Mouse (Mus musculus): ENCODE measurements at regions not wholly inside any gene's neighbourhood (a gene's known extent, or its start where the extent isn't known, plus 50 kb on each side); places are given as distances from the start of the nearest gene placed in this dataset.

GRCm38 (mm10) chr4:34172000-34172399, 122.0 kb upstream of the Spaca1 start:
- no peaks in the 10 kb centered on the region for H3K27me3 ChIP-seq
- no peak for ATAC-seq
- 86% methylated on average over 3 of the region's 3 CpGs for WGBS
- H3K4me2 ChIP-seq (replicated peaks) = no peak overlapping the region
- no peak overlapping the region for H3K27ac ChIP-seq
- no peaks in the 10 kb centered on the region for H3K36me3 ChIP-seq
- H3K4me1 ChIP-seq (replicated peaks) = no peaks in the 10 kb centered on the region
- no peak overlapping the region for H3K9ac ChIP-seq (replicated peaks)
- H3K4me3 ChIP-seq (replicated peaks) = no peak overlapping the region
- H3K9me3 ChIP-seq = no peaks in the 10 kb centered on the region

GRCm38 (mm10) chr4:34177421-34177820, 127.4 kb upstream of the Spaca1 start:
- 74% methylated on average over 1 of the region's 1 CpGs for WGBS
- Histone ChIP-seq H3K27ac (no peak overlapping the region), H3K36me3 (no peaks in the 10 kb centered on the region), H3K9me3 (no peaks in the 10 kb centered on the region), H3K4me2 (replicated peaks) (no peak overlapping the region), H3K4me1 (replicated peaks) (no peaks in the 10 kb centered on the region), H3K4me3 (replicated peaks) (no peak overlapping the region), H3K9ac (replicated peaks) (no peak overlapping the region), H3K27me3 (no peaks in the 10 kb centered on the region)
- ATAC-seq = no peak

GRCm38 (mm10) chr4:34186522-34186921, 136.5 kb upstream of the Spaca1 start:
- WGBS = 90% methylated on average over 5 of the region's 5 CpGs
- H3K9ac ChIP-seq (replicated peaks) = no peak overlapping the region
- H3K4me1 ChIP-seq (replicated peaks) = no peaks in the 10 kb centered on the region
- H3K4me2 ChIP-seq (replicated peaks) = no peak overlapping the region
- H3K27ac ChIP-seq = no peak overlapping the region
- H3K4me3 ChIP-seq (replicated peaks) = no peak overlapping the region
- no peak for ATAC-seq
- H3K9me3 ChIP-seq = no peaks in the 10 kb centered on the region
- no peaks in the 10 kb centered on the region for H3K36me3 ChIP-seq
- H3K27me3 ChIP-seq = no peaks in the 10 kb centered on the region

DNA sequence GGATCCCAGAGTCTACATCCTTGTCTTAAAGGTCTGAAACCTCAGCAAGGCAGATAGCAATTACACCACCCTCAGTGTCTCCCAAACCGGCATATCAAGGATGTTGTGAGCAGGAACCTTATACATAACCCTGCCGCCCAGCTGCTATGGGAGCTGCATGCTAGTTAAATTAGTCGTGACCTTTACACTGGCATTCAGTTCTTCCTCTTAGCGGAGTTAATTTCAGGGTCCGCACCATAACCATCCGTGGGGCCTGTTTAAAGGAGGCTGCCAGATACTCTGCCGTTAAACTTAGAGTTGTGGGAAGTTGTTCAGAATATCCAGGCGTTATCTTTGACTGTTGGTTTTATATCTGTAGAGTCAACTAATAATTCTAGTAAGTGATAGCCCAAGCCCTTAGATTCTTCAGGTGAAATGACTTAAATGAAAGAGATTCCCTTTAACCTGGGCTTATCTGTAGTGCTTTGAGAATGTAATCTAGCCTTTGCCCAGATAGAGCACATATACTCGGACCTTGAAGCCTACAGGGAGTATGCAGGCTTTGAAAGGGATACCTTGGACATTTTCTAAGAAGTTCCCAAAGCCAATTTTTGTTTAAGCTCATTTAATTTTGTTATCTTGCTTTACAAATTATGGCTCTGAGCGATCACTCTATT, 153.3 kb upstream of the Spaca1 start:
- 92% methylated on average over 10 of the region's 10 CpGs for WGBS
- Histone ChIP-seq H3K4me1 (replicated peaks) (no peaks in the 10 kb centered on the region), H3K4me2 (replicated peaks) (no peak overlapping the region), H3K9me3 (no peaks in the 10 kb centered on the region), H3K9ac (replicated peaks) (no peak overlapping the region), H3K27ac (no peak overlapping the region), H3K36me3 (no peaks in the 10 kb centered on the region), H3K27me3 (no peaks in the 10 kb centered on the region), H3K4me3 (replicated peaks) (no peak overlapping the region)
- no peak for ATAC-seq

GRCm38 (mm10) chr4:34209179-34209896, 159.3 kb upstream of the Spaca1 start:
- Histone ChIP-seq H3K36me3 (no peaks in the 10 kb centered on the region), H3K4me1 (replicated peaks) (no peaks in the 10 kb centered on the region), H3K9me3 (no peaks in the 10 kb centered on the region), H3K4me2 (replicated peaks) (no peak overlapping the region), H3K9ac (replicated peaks) (no peak overlapping the region), H3K27ac (no peak overlapping the region), H3K4me3 (replicated peaks) (no peak overlapping the region), H3K27me3 (no peaks in the 10 kb centered on the region)
- no peak for ATAC-seq
- WGBS = 65% methylated on average over 5 of the region's 5 CpGs

DNA sequence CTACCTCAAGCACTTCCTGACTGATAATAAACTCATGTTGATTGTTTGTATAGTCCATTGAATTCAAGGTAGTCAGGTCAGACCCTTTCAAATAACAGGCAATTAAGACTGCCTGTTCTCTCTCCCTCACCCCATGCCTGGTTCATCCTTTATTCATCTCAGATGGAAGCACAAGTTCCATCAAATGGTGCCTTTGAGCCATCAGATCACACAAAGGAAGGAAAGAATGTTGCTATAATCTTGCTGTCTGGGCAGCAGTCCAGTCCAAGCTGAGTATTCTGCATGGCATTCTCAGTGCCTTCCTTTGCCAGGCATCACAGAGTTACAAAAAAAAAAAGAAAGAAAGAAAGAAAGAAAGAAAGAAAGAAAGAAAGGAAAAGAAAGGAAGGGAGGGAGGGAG, 163.7 kb upstream of the Spaca1 start:
- no peak overlapping the region for H3K4me2 ChIP-seq (replicated peaks)
- no peak for ATAC-seq
- H3K27ac ChIP-seq = no peak overlapping the region
- no peak overlapping the region for H3K9ac ChIP-seq (replicated peaks)
- no peaks in the 10 kb centered on the region for H3K27me3 ChIP-seq
- H3K4me3 ChIP-seq (replicated peaks) = no peak overlapping the region
- no peaks in the 10 kb centered on the region for H3K9me3 ChIP-seq
- no peaks in the 10 kb centered on the region for H3K36me3 ChIP-seq
- H3K4me1 ChIP-seq (replicated peaks) = no peaks in the 10 kb centered on the region

DNA sequence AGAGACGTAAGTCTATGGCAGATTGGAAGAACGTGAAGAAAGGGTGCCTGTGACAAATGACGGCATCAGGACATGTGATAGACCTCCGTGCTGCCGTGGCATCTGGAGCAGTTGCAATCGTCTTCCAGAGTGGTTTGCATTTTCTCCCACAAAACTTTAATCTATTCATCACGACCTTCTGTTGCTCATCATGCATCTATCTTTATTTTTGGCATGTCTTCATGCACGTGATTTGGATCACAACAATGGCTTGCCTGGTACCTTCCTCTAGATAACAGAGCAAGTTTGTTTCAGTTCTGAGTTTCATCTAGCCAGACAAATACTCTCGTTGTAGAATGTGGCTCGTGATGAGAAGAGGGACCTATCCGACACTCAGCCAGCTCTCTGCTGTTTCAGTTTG, 164.4 kb upstream of the Spaca1 start:
- Histone ChIP-seq H3K4me2 (replicated peaks) (no peak overlapping the region), H3K36me3 (no peaks in the 10 kb centered on the region), H3K4me1 (replicated peaks) (no peaks in the 10 kb centered on the region), H3K4me3 (replicated peaks) (no peak overlapping the region), H3K9me3 (no peaks in the 10 kb centered on the region), H3K27ac (no peak overlapping the region), H3K9ac (replicated peaks) (no peak overlapping the region), H3K27me3 (no peaks in the 10 kb centered on the region)
- 86% methylated on average over 11 of the region's 11 CpGs for WGBS
- no peak for ATAC-seq

GRCm38 (mm10) chr4:34221915-34222314, 171.9 kb upstream of the Spaca1 start:
- 96% methylated on average over 1 of the region's 1 CpGs for WGBS
- no peak for ATAC-seq
- Histone ChIP-seq H3K27me3 (no peaks in the 10 kb centered on the region), H3K36me3 (no peaks in the 10 kb centered on the region), H3K4me2 (replicated peaks) (no peak overlapping the region), H3K9me3 (no peaks in the 10 kb centered on the region), H3K4me1 (replicated peaks) (0 out of 2 replicates have a peak, but pooled peaks cover 2% of the 10 kb centered on the region), H3K27ac (no peak overlapping the region), H3K4me3 (replicated peaks) (no peak overlapping the region), H3K9ac (replicated peaks) (no peak overlapping the region)

DNA sequence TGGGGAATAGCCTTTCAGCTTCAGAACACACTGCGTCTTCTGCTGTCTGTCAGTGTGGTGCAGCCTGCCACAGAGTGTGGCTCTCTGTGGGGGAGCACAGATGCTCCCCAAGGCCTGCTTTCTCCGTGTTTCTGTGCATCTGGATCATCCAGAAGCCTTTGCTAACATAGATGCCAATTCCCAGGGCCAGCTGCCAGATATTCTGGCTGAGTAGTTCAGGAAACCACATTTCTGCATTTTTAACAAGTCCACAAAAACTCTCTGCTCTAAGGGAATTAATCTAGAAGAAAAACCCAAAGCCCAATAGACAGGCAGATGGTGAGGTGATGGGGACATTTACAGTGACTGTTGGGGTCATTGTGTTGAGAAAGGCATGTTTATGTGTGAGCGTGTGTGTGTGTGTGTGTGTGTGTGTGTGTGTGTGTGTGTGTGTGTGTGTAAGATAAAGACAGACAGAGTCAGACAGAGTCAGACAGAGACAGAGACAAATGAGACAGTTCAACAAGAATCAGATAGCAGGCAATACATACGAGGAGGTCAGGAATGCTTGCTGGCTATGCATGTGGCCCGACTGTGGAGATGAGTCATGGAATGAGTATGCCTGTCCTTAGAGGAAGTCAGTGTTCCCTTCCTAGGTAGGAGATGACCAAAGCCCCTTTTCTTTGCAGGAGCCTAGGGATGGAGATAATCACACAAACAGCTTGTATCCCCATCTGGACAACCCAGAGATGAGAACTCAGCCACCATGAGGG, 176.3 kb upstream of the Spaca1 start:
- ATAC-seq = peak; percentile 34; the same call in 1 of the 2 replicates
- H3K9me3 ChIP-seq = no peaks in the 10 kb centered on the region
- H3K4me3 ChIP-seq (replicated peaks) = no peak overlapping the region
- no peak overlapping the region for H3K4me2 ChIP-seq (replicated peaks)
- 0 out of 2 replicates have a peak, but pooled peaks cover 2% of the 10 kb centered on the region for H3K4me1 ChIP-seq (replicated peaks)
- WGBS = 62% methylated on average over 5 of the region's 5 CpGs
- H3K36me3 ChIP-seq = no peaks in the 10 kb centered on the region
- H3K9ac ChIP-seq (replicated peaks) = no peak overlapping the region
- H3K27ac ChIP-seq = no peak overlapping the region
- no peaks in the 10 kb centered on the region for H3K27me3 ChIP-seq

DNA sequence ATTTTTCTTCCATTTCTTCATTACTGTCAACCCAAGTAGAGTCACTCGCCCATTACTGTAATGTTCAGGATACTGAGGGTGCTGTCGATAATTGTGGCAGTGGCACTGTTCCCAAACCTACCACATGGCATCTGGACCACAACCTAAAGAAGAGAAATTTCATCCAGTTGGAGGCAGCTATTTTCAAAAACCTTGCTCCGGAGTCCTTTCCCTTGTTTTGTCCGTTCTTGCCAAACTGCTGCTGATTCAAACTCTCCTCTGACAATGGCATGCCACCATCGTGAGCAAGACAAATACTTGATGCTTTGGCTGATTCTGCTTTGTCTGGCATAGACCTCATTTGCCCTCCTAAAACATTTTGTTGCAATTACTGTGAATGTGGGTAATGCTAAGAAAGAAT, 176.9 kb upstream of the Spaca1 start:
- H3K4me2 ChIP-seq (replicated peaks) = no peak overlapping the region
- no peaks in the 10 kb centered on the region for H3K9me3 ChIP-seq
- 88% methylated on average over 5 of the region's 5 CpGs for WGBS
- H3K4me3 ChIP-seq (replicated peaks) = no peak overlapping the region
- no peaks in the 10 kb centered on the region for H3K27me3 ChIP-seq
- no peak overlapping the region for H3K9ac ChIP-seq (replicated peaks)
- no peaks in the 10 kb centered on the region for H3K36me3 ChIP-seq
- 0 out of 2 replicates have a peak, but pooled peaks cover 2% of the 10 kb centered on the region for H3K4me1 ChIP-seq (replicated peaks)
- ATAC-seq = no peak
- H3K27ac ChIP-seq = no peak overlapping the region

GRCm38 (mm10) chr4:34227611-34228010, 177.6 kb upstream of the Spaca1 start:
- 84% methylated on average over 5 of the region's 5 CpGs for WGBS
- ATAC-seq = no peak

GRCm38 (mm10) chr4:34231270-34231669, 181.3 kb upstream of the Spaca1 start:
- no peak overlapping the region for H3K4me2 ChIP-seq (replicated peaks)
- peaks cover 4% of the 10 kb centered on the region; the same call in 1 of the 2 replicates for H3K4me1 ChIP-seq (replicated peaks)
- H3K9me3 ChIP-seq = no peaks in the 10 kb centered on the region
- H3K9ac ChIP-seq (replicated peaks) = no peak overlapping the region
- H3K27me3 ChIP-seq = no peaks in the 10 kb centered on the region
- no peak overlapping the region for H3K27ac ChIP-seq
- 11% methylated on average over 3 of the region's 3 CpGs for WGBS
- peak; percentile 82 for ATAC-seq
- H3K4me3 ChIP-seq (replicated peaks) = no peak overlapping the region
- no peaks in the 10 kb centered on the region for H3K36me3 ChIP-seq

More at GRCm38 (mm10) chr4:34227611-34228010, 177.6 kb upstream of the Spaca1 start:
- Histone ChIP-seq H3K27me3 (no peaks in the 10 kb centered on the region), H3K4me3 (replicated peaks) (no peak overlapping the region), H3K36me3 (no peaks in the 10 kb centered on the region), H3K4me2 (replicated peaks) (no peak overlapping the region), H3K9ac (replicated peaks) (no peak overlapping the region), H3K27ac (no peak overlapping the region), H3K9me3 (no peaks in the 10 kb centered on the region), H3K4me1 (replicated peaks) (0 out of 2 replicates have a peak, but pooled peaks cover 2% of the 10 kb centered on the region)
